Mouse (Mus musculus): Measurements from ENCODE around the gene 1700088E04Rik.

1700088E04Rik gene

GRCm38 (mm10) chr15:79131442-79131841 is 9.6 kb downstream of the 1700088E04Rik start:
- no peak for DNase-seq (ENCODE audit: low spot score in 2 of 2)

- DNase-seq (ENCODE audit: low spot score in 2 of 2), result no peak
Measured at GRCm38 (mm10) chr15:79130782-79131181, 10.3 kb downstream of the 1700088E04Rik start.

GRCm38 (mm10) chr15:79129311-79129710 is 11.7 kb downstream of the 1700088E04Rik start:
- DNase-seq (ENCODE audit: low spot score in 2 of 2), result no peak

GRCm38 (mm10) chr15:79128208-79128607 is 12.8 kb downstream of the 1700088E04Rik start:
- no peak for DNase-seq (ENCODE audit: low spot score in 2 of 2)

- no peak for DNase-seq (ENCODE audit: low spot score in 2 of 2)
Measured at GRCm38 (mm10) chr15:79127101-79127500, 14.0 kb downstream of the 1700088E04Rik start.

GRCm38 (mm10) chr15:79126217-79126932 is 14.7 kb downstream of the 1700088E04Rik start:
- DNase-seq (ENCODE audit: low spot score in 2 of 2), result peak in 1 of 2 experiments; percentile 54

- DNase-seq (ENCODE audit: low spot score in 2 of 2), result no peak
Measured at GRCm38 (mm10) chr15:79124331-79124875, 16.6 kb downstream of the 1700088E04Rik start.

- DNase-seq (ENCODE audit: low spot score in 2 of 2), result no peak
Measured at GRCm38 (mm10) chr15:79123751-79124150, 17.3 kb downstream of the 1700088E04Rik start.

GRCm38 (mm10) chr15:79122546-79122945 is 18.5 kb downstream of the 1700088E04Rik start:
- no peak for DNase-seq (ENCODE audit: low spot score in 2 of 2)

- DNase-seq (ENCODE audit: low spot score in 2 of 2), result no peak
Measured at GRCm38 (mm10) chr15:79122119-79122518, 18.9 kb downstream of the 1700088E04Rik start.

- DNase-seq (ENCODE audit: low spot score in 2 of 2), result no peak
Measured at GRCm38 (mm10) chr15:79119491-79119890, 21.6 kb downstream of the 1700088E04Rik start.

- no peak for DNase-seq (ENCODE audit: low spot score in 2 of 2)
Measured at GRCm38 (mm10) chr15:79115276-79115675, 25.8 kb downstream of the 1700088E04Rik start.

GRCm38 (mm10) chr15:79111774-79112173 is 29.3 kb downstream of the 1700088E04Rik start:
- no peak for DNase-seq (ENCODE audit: low spot score in 2 of 2)

- DNase-seq (ENCODE audit: low spot score in 2 of 2), result no peak
Measured at GRCm38 (mm10) chr15:79110528-79110927, 30.5 kb downstream of the 1700088E04Rik start.

- no peak for DNase-seq (ENCODE audit: low spot score in 2 of 2)
Measured at GRCm38 (mm10) chr15:79110031-79110430, 31.0 kb downstream of the 1700088E04Rik start.

GRCm38 (mm10) chr15:79109321-79109934 is 31.6 kb downstream of the 1700088E04Rik start:
- no peak for DNase-seq (ENCODE audit: low spot score in 2 of 2)

GRCm38 (mm10) chr15:79108421-79109320 is 32.4 kb downstream of the 1700088E04Rik start, which contains the start of gene Micall1:
Micall1 (plus strand) TSS chr15:79108898.
- peak in 1 of 2 experiments; percentile 61 for DNase-seq (ENCODE audit: low spot score in 2 of 2)

- no peak for DNase-seq (ENCODE audit: low spot score in 2 of 2)
Measured at GRCm38 (mm10) chr15:79107966-79108365, 33.1 kb downstream of the 1700088E04Rik start.

- no peak for DNase-seq (ENCODE audit: low spot score in 2 of 2)
Measured at GRCm38 (mm10) chr15:79105804-79106203, 35.2 kb downstream of the 1700088E04Rik start.

- DNase-seq (ENCODE audit: low spot score in 2 of 2), result no peak
Measured at GRCm38 (mm10) chr15:79103264-79103663, 37.8 kb downstream of the 1700088E04Rik start.

- no peak for DNase-seq (ENCODE audit: low spot score in 2 of 2)
Measured at GRCm38 (mm10) chr15:79101531-79101930, 39.5 kb downstream of the 1700088E04Rik start.

GRCm38 (mm10) chr15:79100391-79100790 is 40.7 kb downstream of the 1700088E04Rik start:
- DNase-seq (ENCODE audit: low spot score in 2 of 2), result no peak
